Mouse (Mus musculus) lung, postnatal 0 days (tissue): ENCODE measurements around the gene Slc7a10. TPM values are rescaled to one million over a fixed set of nuclear protein-coding genes. Genes with fewer than 3 reads are reported as not detected.
"Not testable (repeated sequence)": the region's sequence is repeated elsewhere in the genome, so short reads cannot be mapped to it uniquely, and the experiment has no call there.

Source experiments
- ATAC-seq: fragments of 200-750 bp; cut with Nextera tagmentation; 2 replicates; pipeline ENCODE4 v1.8.0; 2017; ENCODE audit warnings: moderate library complexity
- DNase-seq: peaks from one replicate; pipeline ENCODE4 v3.0.0-alpha.2; 2016; ENCODE audit warnings: low spot score
- H3K27ac ChIP-seq: fragments of 300-500 bp; sonication (generic); 2 replicates; pipeline ENCODE4 v1.5.1; 2014; ENCODE audit warnings: antibody characterized with exemption, mild to moderate bottlenecking, low read length, mixed read lengths
- H3K27me3 ChIP-seq: fragments of 300-500 bp; sonication (generic); replicated peaks from 2 replicates; pipeline ENCODE4 v1.6.1; 2014; ENCODE audit warnings: low read length, mixed read lengths; ENCODE audit not compliant: insufficient read depth
- H3K36me3 ChIP-seq: fragments of 300-500 bp; sonication (generic); 2 replicates; pipeline ENCODE4 v1.6.1; 2014; ENCODE audit warnings: low read length, mixed read lengths; ENCODE audit not compliant: insufficient read depth
- H3K4me1 ChIP-seq: fragments of 300-500 bp; sonication (generic); 2 replicates; pipeline ENCODE4 v1.6.1; 2014; ENCODE audit warnings: antibody characterized with exemption, low read depth, low read length, mixed read lengths; ENCODE audit not compliant: insufficient read depth
- H3K4me2 ChIP-seq: fragments of 300-500 bp; sonication (generic); replicated peaks from 2 replicates; pipeline ENCODE4 v1.6.1; 2014; ENCODE audit warnings: low read depth, mild to moderate bottlenecking, low read length, moderate library complexity, mixed read lengths
- H3K4me3 ChIP-seq: fragments of 300-500 bp; sonication (generic); 2 replicates; pipeline ENCODE4 v1.5.1; 2014; ENCODE audit warnings: low read depth, low read length
- H3K9ac ChIP-seq: fragments of 300-500 bp; sonication (generic); replicated peaks from 2 replicates; pipeline ENCODE4 v1.6.1; 2014; ENCODE audit warnings: low read depth, mild to moderate bottlenecking
- H3K9me3 ChIP-seq: fragments of 300-500 bp; sonication (generic); 2 replicates; pipeline ENCODE4 v1.6.1; 2016; ENCODE audit warnings: low read length, mixed read lengths
- CTCF ChIP-seq: IDR thresholded peaks from 2 replicates; pipeline ENCODE4 v1.5.1; 2016; ENCODE audit warnings: antibody characterized with exemption, mild to moderate bottlenecking
- EP300 ChIP-seq: IDR thresholded peaks from 2 replicates; pipeline ENCODE4 v1.6.1; 2016; ENCODE audit warnings: antibody characterized with exemption, mild to moderate bottlenecking, control low read depth
- WGBS: fragments of 180-500 bp; shearing (Covaris S2); extraction: QIAGEN DNeasy Blood & Tissue Kit; methylation state at CpG from one replicate; pipeline ENCODE4 v1.1.7; 2014; 5-methylcytosine and 5-hydroxymethylcytosine counted together
- polyA plus RNA-seq: library from polyadenylated mRNA; unstranded; fragments of >200 nt; fragmentation: Nextera tagmentation; extraction: Ambion mirVana; gene quantifications from 2 replicates; pipeline ENCODE4 v1.2.1, GENCODE M21; 2015

Gene Slc7a10
- polyA plus RNA-seq, 1 experiment from 2014 or later = 21.7 TPM

- H3K9ac ChIP-seq = no peak overlapping the region
Observed at GRCm38 (mm10) chr7:35232796-35233455, 46.7 kb downstream of the Slc7a10 start.

GRCm38 (mm10) chr7:35233861-35234260 is 47.7 kb downstream of the Slc7a10 start:
- Histone ChIP-seq H3K9me3 (peaks cover 4% of the 10 kb centered on the region; the same call in 1 of the 2 replicates), H3K4me3 (peak overlapping the region; percentile 54), H3K4me1 (no peaks in the 10 kb centered on the region), H3K36me3 (no peaks in the 10 kb centered on the region), H3K4me2 (peak overlapping the region; percentile 53), H3K27me3 (no peaks in the 10 kb centered on the region), H3K9ac (no peak overlapping the region), H3K27ac (no peak overlapping the region)
- no peak for DNase-seq
- 44% methylated on average over 12 of the region's 12 CpGs for WGBS
- ATAC-seq = no peak
- no peak for TF ChIP-seq EP300
- no peak for TF ChIP-seq CTCF

More at GRCm38 (mm10) chr7:35232796-35233455, 46.7 kb downstream of the Slc7a10 start:
- no peak overlapping the region for H3K4me3 ChIP-seq
- H3K4me2 ChIP-seq = no peak overlapping the region
- WGBS = 43% methylated on average over 13 of the region's 13 CpGs
- H3K4me1 ChIP-seq = no peaks in the 10 kb centered on the region
- ATAC-seq (no peak), DNase-seq (no peak)
- H3K27ac ChIP-seq = no peak overlapping the region
- H3K27me3 ChIP-seq = no peaks in the 10 kb centered on the region
- H3K9me3 ChIP-seq = peaks cover 4% of the 10 kb centered on the region; the same call in 1 of the 2 replicates
- H3K36me3 ChIP-seq = no peaks in the 10 kb centered on the region
- TF ChIP-seq CTCF (no peak), EP300 (no peak)

- ATAC-seq = peak; percentile 96
- Histone ChIP-seq H3K36me3 (no peaks in the 10 kb centered on the region), H3K9ac (no peak overlapping the region), H3K4me1 (no peaks in the 10 kb centered on the region), H3K27me3 (no peaks in the 10 kb centered on the region), H3K4me3 (peak overlapping the region; percentile 54), H3K9me3 (peaks cover 4% of the 10 kb centered on the region; the same call in 1 of the 2 replicates), H3K4me2 (peak overlapping the region; percentile 53), H3K27ac (peak overlapping the region; percentile 87)
- peak; percentile 98 for DNase-seq
- WGBS = under 1% methylated on average over 45 of the region's 45 CpGs
- no peak for TF ChIP-seq CTCF
- TF ChIP-seq EP300 = no peak
Observed at GRCm38 (mm10) chr7:35234361-35235245, 48.4 kb downstream of the Slc7a10 start.

GRCm38 (mm10) chr7:35235308-35235707 is 49.1 kb downstream of the Slc7a10 start:
- H3K36me3 ChIP-seq = no peaks in the 10 kb centered on the region
- H3K9ac ChIP-seq = no peak overlapping the region
- TF ChIP-seq EP300 = no peak
- no peak for TF ChIP-seq CTCF
- H3K4me2 ChIP-seq = peak overlapping the region; percentile 53
- H3K27ac ChIP-seq = peak overlapping the region; percentile 87
- H3K4me3 ChIP-seq = peak overlapping the region; percentile 54
- ATAC-seq = peak; percentile 75
- H3K4me1 ChIP-seq = no peaks in the 10 kb centered on the region
- peaks cover 4% of the 10 kb centered on the region; the same call in 1 of the 2 replicates for H3K9me3 ChIP-seq
- WGBS = 17% methylated on average over 9 of the region's 9 CpGs
- peak; percentile 92 for DNase-seq
- no peaks in the 10 kb centered on the region for H3K27me3 ChIP-seq

GRCm38 (mm10) chr7:35237935-35238334 is 51.8 kb downstream of the Slc7a10 start:
- WGBS = 41% methylated on average over 3 of the region's 3 CpGs
- not testable (repeated sequence) for H3K27me3 ChIP-seq, ATAC-seq

More at GRCm38 (mm10) chr7:35237935-35238334, 51.8 kb downstream of the Slc7a10 start:
- not testable (repeated sequence) for H3K4me1 ChIP-seq, H3K4me2 ChIP-seq, H3K9me3 ChIP-seq, H3K9ac ChIP-seq, H3K36me3 ChIP-seq, H3K27ac ChIP-seq, DNase-seq, H3K4me3 ChIP-seq

Other genes with a start within 250 kb of the Slc7a10 start
- gene Cebpg, start 129.8 kb upstream of the Slc7a10 start, polyA plus RNA-seq = 46.7 and 47.4 TPM in 2 replicates
- 28.9 and 29.8 TPM in 2 replicates for gene Cebpa, start 67.1 kb upstream of the Slc7a10 start, polyA plus RNA-seq
- 6.6 and 8.5 TPM in 2 replicates for gene Lrp3, start 29.1 kb downstream of the Slc7a10 start, polyA plus RNA-seq
- 12.9 and 13.6 TPM in 2 replicates for gene Gpatch1, start 132.1 kb downstream of the Slc7a10 start, polyA plus RNA-seq
- 4.6 and 5.5 TPM in 2 replicates for gene Rhpn2, start 147.8 kb downstream of the Slc7a10 start, polyA plus RNA-seq
- 10.5 and 11.1 TPM in 2 replicates for gene Faap24, start 210.5 kb downstream of the Slc7a10 start, polyA plus RNA-seq
- 10.7 and 14.3 TPM in 2 replicates for gene Cep89, start 210.7 kb downstream of the Slc7a10 start, polyA plus RNA-seq